Mouse (Mus musculus): ENCODE data around the gene Dcaf17. TPM values are rescaled to one million over a fixed set of nuclear protein-coding genes. Genes with fewer than 3 reads are reported as not detected.

The Dcaf17 gene
- polyA plus RNA-seq, 1 experiment from 2014 or later = 17.7 TPM

DNA sequence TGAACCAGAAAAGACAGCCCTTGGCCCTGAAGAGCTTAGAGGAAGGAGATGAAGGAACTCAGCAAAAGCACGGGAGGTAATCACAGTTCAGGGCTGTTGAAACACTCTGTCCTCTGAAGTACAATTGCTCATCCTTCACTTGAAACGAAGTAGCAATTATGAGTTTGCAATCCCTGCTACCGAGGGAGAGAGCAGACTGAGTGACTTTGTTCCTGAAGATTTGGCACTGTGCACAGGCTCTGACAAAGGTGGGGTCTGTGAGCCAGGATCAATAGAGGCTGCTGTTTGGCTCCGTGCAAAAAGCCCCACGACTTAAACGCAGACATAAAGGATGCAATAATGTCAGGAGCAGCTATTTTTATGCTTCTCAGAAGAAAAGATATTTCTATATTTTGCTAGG is 92.7 kb downstream of the Dcaf17 start:
- Histone ChIP-seq H3K9me3 (no peaks in the 10 kb centered on the region), H3K4me3 (no peak overlapping the region), H3K4me1 (peaks cover 8% of the 10 kb centered on the region), H3K9ac (no peak overlapping the region), H3K27me3 (replicated peaks) (0 out of 2 replicates have a peak, but pooled peaks cover 4% of the 10 kb centered on the region), H3K27ac (replicated peaks) (no peak overlapping the region), H3K36me3 (no peaks in the 10 kb centered on the region), H3K4me2 (no peak overlapping the region)
- no peak for ATAC-seq (ENCODE audit: extremely low read depth, insufficient number of reproducible peaks, low FRiP score, low TSS enrichment)
- WGBS = 59% methylated on average over 6 of the region's 6 CpGs

Other genes starting within 250 kb of the Dcaf17 start
- 18.0 and 18.8 TPM in 2 replicates for gene Tlk1, start 229.6 kb upstream of the Dcaf17 start, polyA plus RNA-seq (2015; fragmentation: Nextera tagmentation; extraction: Ambion mirVana)
- gene Mettl8, start 255 bp downstream of the Dcaf17 start, polyA plus RNA-seq (2015; fragmentation: Nextera tagmentation; extraction: Ambion mirVana) = 9.4 and 9.8 TPM in 2 replicates
- 1.7 TPM in 2 replicates for gene Cybrd1, start 62.6 kb downstream of the Dcaf17 start, polyA plus RNA-seq (2015; fragmentation: Nextera tagmentation; extraction: Ambion mirVana)
- gene Dync1i2, start 156.4 kb downstream of the Dcaf17 start, polyA plus RNA-seq (2015; fragmentation: Nextera tagmentation; extraction: Ambion mirVana) = 59.5 and 64.8 TPM in 2 replicates